Mouse (Mus musculus) testis, postnatal 10 days (tissue): ENCODE measurements at regions not wholly inside any gene's neighbourhood (a gene's known extent, or its start where the extent isn't known, plus 50 kb on each side); places are given as distances from the start of the nearest gene placed in this dataset.

ENCODE experiments used
- DNase-seq: peaks from one replicate; pipeline ENCODE4 v3.0.0; 2021; ENCODE audit warnings: low spot score

- no peak for DNase-seq
Observed at GRCm38 (mm10) chr14:100352961-100353452, 68.5 kb upstream of the Klf12 start.

- DNase-seq: no peak
Observed at GRCm38 (mm10) chr14:100351004-100351403, 66.5 kb upstream of the Klf12 start.

- DNase-seq: no peak
Observed at GRCm38 (mm10) chr14:100350021-100350790, 65.7 kb upstream of the Klf12 start.

GRCm38 (mm10) chr14:100348336-100349164, 64.1 kb upstream of the Klf12 start:
- no peak for DNase-seq

GRCm38 (mm10) chr14:100336926-100337325, 52.4 kb upstream of the Klf12 start:
- no peak for DNase-seq
